17 mouse cellular contexts compared by ENCODE assay signal in genomic region chr12:71470983-71471715, GRCm38 (mm10).
DNase-seq lines count a peak whose midpoint lies in the region; ATAC-seq lines count a peak whose summit lies in the region.
"Had no signal": no experiment of that assay in that cellular context is flagged by ENCODE, and none has a peak within 500 bp of the region (broad histone marks: within the 10 kb centered on the region; RNA-seq: fewer than 3 reads in every experiment).

No protein-coding gene starts in this region.

- ATAC-seq in heart, embryonic 15.5 days (replicated peaks; ENCODE audit: insufficient number of reproducible peaks, insufficient read depth, low FRiP score, low read depth), result peak; percentile 37; the same call in 1 of the 2 replicates
- ATAC-seq in limb, embryonic 13.5 days (ENCODE audit: low FRiP score, low read depth), result no peak
- ATAC-seq in embryonic facial prominence, embryonic 13.5 days (ENCODE audit: insufficient number of reproducible peaks, insufficient read depth, low FRiP score, low TSS enrichment, low read depth), result no peak
- ATAC-seq: CD4-positive, CD25-positive, alpha-beta regulatory T cell, adult 4 months; hindbrain, postnatal 0 days had no signal

- no peak overlapping the region for H3K9ac ChIP-seq in heart, embryonic 15.5 days
- no peak overlapping the region for H3K9ac ChIP-seq in limb, embryonic 13.5 days
- no peak overlapping the region for H3K9ac ChIP-seq in embryonic facial prominence, embryonic 13.5 days

- H3K4me2 ChIP-seq in heart, embryonic 15.5 days, result no peak overlapping the region
- no peak overlapping the region for H3K4me2 ChIP-seq in limb, embryonic 13.5 days (replicated peaks)
- no peak overlapping the region for H3K4me2 ChIP-seq in embryonic facial prominence, embryonic 13.5 days

- intact Hi-C loops in heart, postnatal 14 days (cut with DNase I), result no loop called here

- 41% methylated on average over 13 of the region's 13 CpGs for WGBS in heart, embryonic 15.5 days
- 62% methylated on average over 13 of the region's 13 CpGs for WGBS in limb, embryonic 13.5 days
- 89% methylated on average over 13 of the region's 13 CpGs for WGBS in limb, embryonic 10.5 days
- 58% methylated on average over 13 of the region's 13 CpGs for WGBS in embryonic facial prominence, embryonic 13.5 days

- peaks cover 24% of the 10 kb centered on the region for H3K4me1 ChIP-seq in heart, embryonic 15.5 days (replicated peaks)
- H3K4me1 ChIP-seq in limb, embryonic 13.5 days, result peaks cover 11% of the 10 kb centered on the region
- H3K4me1 ChIP-seq in limb, embryonic 10.5 days, result peaks cover 9% of the 10 kb centered on the region; the same call in 1 of the 2 replicates
- peaks cover 28% of the 10 kb centered on the region; the same call in 1 of the 2 replicates for H3K4me1 ChIP-seq in embryonic facial prominence, embryonic 13.5 days

- no peaks in the 10 kb centered on the region for H3K9me3 ChIP-seq in heart, embryonic 15.5 days (replicated peaks)
- H3K9me3 ChIP-seq in limb, embryonic 13.5 days, result no peaks in the 10 kb centered on the region
- no peaks in the 10 kb centered on the region for H3K9me3 ChIP-seq in limb, embryonic 10.5 days (replicated peaks)
- no peaks in the 10 kb centered on the region for H3K9me3 ChIP-seq in embryonic facial prominence, embryonic 13.5 days

- peaks cover 9% of the 10 kb centered on the region for H3K27me3 ChIP-seq in heart, embryonic 15.5 days
- 0 out of 2 replicates have a peak, but pooled peaks cover 6% of the 10 kb centered on the region for H3K27me3 ChIP-seq in limb, embryonic 13.5 days
- no peaks in the 10 kb centered on the region for H3K27me3 ChIP-seq in limb, embryonic 10.5 days (ENCODE audit: low read depth, poor library complexity, severe bottlenecking)
- H3K27me3 ChIP-seq in embryonic facial prominence, embryonic 13.5 days, result no peaks in the 10 kb centered on the region

- peak overlapping the region; percentile 42 for H3K27ac ChIP-seq in heart, embryonic 15.5 days
- peak overlapping the region; percentile 6; the same call in 1 of the 2 replicates for H3K27ac ChIP-seq in limb, embryonic 13.5 days
- no peak overlapping the region for H3K27ac ChIP-seq in limb, embryonic 10.5 days
- peak overlapping the region; percentile 62 for H3K27ac ChIP-seq in embryonic facial prominence, embryonic 13.5 days
- H3K27ac ChIP-seq: hindbrain, postnatal 0 days had no signal

- H3K36me3 ChIP-seq in heart, embryonic 15.5 days, result no peaks in the 10 kb centered on the region
- H3K36me3 ChIP-seq in limb, embryonic 13.5 days, result no peaks in the 10 kb centered on the region
- no peaks in the 10 kb centered on the region for H3K36me3 ChIP-seq in limb, embryonic 10.5 days
- H3K36me3 ChIP-seq in embryonic facial prominence, embryonic 13.5 days, result no peaks in the 10 kb centered on the region

- no peak for DNase-seq in heart, postnatal 14 days
- no peak for DNase-seq in limb, embryonic 10.5 days (ENCODE audit: low spot score)
- DNase-seq in NIH3T3 (ENCODE audit: low read depth), result peak; percentile 51
- no peak for DNase-seq in testis, postnatal 14 days (ENCODE audit: low spot score)
- DNase-seq: adrenal gland, postnatal 10 days; cerebellum, adult 9-10 months; gastrocnemius, postnatal 14 days; heart, postnatal 36 days; kidney, postnatal 36 days; midbrain, embryonic 14.5 days; thymus, adult 18-20 months had no signal

- no peak overlapping the region for H3K4me3 ChIP-seq in heart, embryonic 15.5 days
- no peak overlapping the region for H3K4me3 ChIP-seq in limb, embryonic 13.5 days
- H3K4me3 ChIP-seq in limb, embryonic 10.5 days, result no peak overlapping the region
- H3K4me3 ChIP-seq in embryonic facial prominence, embryonic 13.5 days, result no peak overlapping the region
- H3K4me3 ChIP-seq: erythroblast, embryonic 14.5 days had no signal
